Mouse (Mus musculus) adrenal gland, adult 8-10 months (tissue): ENCODE results near the gene Lsm7. TPM values are rescaled to one million over a fixed set of nuclear protein-coding genes. Genes with fewer than 3 reads are reported as not detected.
"Not testable (repeated sequence)": the region's sequence is repeated elsewhere in the genome, so short reads cannot be mapped to it uniquely, and the experiment has no call there.

Experiments
- DNase-seq: peaks from one replicate; pipeline ENCODE4 v3.0.0; 2022
- total RNA-seq, 4 experiments: library from RNA; stranded (reverse); gene quantifications; 2 replicates each; pipeline ENCODE4 v1.2.4; 2022

Lsm7 gene
- total RNA-seq, 4 experiments from 2014 or later, result 27.4 to 54.4 (median 34.0) TPM

DNA sequence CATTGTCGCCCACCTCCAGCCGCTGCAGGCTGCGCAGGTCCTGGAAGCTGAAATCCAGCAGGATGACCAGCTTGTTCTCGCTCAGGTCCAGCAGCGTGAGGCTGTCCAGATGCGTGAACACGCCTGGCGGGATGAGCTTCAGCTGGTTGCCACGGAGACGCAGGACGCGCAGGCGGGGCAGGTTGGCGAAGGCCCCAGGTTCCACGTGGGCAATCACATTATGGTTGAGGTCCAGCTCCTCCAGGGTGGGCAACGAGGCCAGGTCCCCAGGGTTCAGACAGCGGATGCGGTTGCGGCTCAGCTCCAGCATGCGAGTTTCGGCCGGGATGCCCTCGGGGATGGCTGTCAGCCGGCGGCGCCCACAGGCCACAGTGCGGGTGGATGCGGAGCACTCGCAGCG is 19.4 kb downstream of the Lsm7 start:
- DNase-seq, result no peak

DNA sequence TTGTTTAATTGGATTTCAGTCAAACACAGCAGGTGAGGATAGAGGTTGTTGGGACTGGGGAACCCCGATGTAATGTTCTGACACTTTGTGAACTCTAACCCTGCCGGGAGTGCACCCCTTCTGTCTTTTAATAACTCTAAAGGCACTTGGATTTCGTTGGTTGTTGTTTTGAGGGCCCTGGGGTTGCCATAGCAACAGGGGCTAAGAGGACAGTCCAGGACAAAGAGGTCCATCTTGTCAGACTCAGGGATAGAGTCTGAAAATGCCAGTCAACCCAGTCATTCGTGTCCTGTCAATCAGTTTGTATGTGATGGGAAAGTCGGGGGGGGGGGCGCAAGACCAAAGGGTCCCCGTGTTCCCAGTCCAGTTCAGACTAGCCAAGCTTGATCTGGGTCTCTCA is 22.2 kb downstream of the Lsm7 start:
- no peak for DNase-seq

DNA sequence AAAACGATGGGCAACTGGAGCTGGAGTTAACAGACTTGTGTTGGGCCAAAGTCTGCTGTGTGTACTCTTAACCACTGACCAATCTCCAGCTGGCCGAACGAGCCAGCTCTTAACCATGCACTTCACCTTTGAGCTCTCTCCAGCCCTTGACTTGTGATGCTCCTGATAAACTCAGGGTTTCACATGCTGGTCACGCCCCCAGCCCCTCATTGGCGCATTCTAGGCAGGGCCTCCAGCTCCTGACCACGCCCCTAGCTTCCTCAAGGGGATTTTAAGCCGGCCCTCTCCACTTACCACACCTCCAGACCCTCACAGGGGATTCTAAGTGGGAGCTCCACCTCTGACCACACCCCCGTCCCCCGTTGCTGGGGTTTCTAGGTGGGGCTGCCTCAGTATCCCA is 23.9 kb downstream of the Lsm7 start:
- peak; percentile 61 for DNase-seq

DNA sequence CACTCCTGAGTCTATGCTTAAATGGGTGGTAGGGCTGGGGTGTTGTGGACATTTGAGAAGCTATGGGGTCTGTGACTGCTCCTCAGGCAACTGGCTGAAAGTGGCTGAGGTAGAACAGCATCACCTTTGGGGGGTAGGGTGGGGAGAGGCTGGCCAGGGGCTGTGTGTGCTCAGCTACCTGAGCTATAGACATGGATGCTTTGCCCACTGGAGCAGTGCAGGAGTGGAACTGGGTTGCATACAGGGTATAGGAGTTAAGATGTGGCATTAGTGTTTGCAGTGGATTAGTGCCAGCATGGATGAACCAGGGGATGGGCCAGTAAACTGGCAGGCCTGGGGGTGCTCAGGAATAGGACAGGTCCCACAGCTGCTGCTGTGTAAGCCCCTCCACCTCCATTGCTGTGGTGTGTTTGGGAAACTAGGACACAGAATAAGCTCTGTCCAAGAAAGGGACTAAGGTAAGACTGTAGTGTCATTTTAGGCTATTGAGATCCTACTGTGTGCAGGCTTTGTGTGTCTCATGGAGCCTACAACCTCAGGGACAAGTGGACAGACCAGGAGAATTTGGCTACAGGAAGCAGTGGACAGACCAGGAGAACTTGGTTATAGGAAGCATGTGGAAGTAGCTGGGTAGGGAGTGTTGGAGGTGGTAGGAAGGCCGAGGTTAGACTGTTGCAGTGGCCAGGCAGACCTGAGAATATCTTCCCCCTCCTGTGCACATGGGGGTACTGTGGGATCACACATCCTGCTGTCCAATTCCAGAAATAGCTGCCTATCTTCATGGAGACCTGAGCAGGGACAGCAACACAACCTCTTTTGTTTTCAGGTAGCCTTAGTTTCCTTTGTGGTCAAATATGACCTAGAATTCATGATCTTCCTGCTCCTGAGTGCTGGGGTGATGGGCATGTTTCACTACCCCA is 25.4 kb downstream of the Lsm7 start:
- DNase-seq, result no peak

DNA sequence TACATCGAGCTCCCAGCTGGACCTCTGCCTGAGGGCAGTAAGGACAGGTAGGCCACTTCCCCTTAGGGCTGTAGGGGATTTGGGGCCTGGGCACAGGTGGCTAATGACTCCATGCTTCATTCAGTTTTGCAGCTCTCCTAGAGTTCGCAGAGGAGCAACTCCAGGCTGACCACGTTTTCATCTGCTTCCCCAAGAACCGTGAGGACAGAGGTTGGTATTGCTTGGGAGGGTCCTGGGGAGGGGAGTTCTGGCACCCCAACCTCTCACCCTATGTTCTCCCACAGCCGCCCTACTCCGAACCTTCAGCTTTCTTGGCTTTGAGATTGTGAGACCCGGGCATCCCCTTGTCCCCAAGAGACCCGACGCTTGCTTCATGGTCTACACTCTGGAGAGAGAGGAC is 26.4 kb downstream of the Lsm7 start:
- DNase-seq, result not testable (repeated sequence)

DNA sequence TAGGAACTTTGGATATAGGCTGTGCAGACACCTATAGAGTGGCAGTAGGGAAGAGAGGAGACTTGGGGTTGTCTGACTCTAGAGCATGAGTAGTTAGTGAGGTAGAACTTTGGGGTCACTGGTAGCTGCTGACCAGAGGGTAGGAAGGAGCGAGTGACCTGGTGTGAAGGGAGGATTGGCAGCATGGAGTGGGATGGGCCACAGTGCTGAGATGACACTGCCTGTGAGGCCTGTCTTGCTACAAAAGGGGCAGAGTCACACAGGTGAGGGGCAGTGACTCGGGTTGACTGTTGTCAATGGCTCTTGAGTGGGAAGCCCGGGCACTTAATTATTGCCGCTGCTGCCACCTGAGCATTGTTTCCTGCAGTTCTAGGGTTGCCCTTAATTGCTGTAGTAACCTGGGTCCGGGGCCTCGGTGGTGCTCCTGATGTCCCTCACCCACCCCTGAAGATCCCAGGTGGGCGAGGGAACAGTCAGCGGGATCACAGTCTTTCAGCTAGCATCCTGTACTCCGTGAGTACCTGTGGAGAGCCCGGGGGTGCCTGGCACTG is 27.1 kb downstream of the Lsm7 start:
- DNase-seq, result no peak

DNA sequence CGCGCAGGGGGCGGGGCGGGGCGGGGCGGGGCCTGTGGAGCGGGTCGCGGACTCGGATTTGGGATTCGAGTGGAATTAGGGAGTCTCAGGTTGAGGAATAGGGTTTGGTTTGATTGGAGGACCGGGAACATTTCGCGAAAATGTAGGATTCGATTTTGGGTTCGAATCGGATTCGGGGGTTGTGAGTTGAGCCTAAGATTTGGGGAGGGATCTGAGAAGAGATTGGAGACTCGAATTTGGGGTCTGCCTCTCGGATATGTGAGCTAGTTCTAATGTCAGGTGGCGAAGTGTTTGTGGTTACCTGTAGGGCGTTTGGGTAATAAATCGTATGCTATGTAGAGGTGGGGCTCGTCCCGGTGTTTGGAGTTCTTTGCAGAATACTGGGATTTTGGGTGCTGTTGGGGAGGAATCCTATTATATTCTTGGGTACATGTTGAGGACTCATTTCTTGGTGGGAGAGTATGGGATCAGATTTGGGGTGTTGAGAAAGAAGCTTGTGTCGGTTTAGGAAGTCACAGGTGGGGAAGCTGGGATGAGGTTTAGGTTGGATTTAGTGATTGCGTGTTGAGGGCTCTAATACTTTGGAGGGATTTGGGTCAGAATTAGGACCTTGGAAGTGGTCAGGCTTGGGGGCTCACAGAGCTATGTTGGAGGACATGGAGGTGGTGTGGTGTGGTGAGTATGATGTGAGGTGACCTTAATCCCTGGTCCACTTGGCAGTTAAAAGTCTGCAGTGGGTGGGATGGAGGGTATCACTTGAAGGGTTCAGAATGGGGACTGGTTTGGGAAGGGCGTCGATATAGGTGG is 27.7 kb downstream of the Lsm7 start:
- DNase-seq, result no peak

DNA sequence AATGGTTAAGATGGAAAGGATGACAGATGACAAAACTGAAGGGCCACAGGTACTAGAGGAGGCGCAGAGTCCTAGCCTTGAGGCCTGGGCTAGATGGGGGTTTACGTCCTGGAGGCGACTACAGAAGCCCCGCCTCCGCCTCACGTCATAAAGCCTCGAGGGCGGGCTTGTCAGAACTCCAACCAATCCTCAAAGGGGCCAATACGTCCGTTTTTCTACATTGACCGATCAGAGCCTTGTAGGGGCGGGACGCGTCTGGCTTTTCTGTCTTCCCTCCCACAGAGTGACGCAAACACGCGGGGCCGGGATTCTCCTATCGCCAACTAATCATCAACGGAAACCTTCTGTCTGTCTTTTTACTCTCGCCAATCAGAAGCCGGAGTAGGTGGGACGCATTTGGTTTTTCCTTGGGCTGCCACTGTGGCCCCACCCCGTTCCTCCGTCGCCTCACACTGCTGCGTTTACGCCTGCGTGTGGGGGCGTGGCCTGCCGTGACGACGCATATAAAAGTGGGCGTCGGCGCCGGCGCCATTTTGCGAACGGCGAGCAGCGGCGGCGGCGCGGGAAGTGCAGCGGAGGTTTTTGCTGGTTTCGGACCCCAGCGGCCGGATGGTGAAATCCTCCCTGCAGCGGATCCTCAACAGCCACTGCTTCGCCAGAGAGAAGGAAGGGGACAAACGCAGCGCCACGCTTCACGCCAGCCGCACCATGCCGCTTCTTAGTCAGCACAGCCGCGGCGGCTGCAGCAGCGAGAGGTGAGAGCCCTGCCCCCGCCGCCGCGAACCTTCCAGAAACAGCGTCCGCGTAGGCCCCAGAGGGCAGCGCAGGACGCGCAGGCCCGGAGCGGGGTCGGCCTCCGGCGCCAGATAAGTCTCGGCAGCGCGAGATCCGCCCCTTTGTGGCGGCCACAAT is 28.6 kb downstream of the Lsm7 start, which contains the start of gene Oaz1:
Gene Oaz1 (plus strand): TSS at position 506 of the 912 bp plus-strand sequence.
- peak; percentile 100 for DNase-seq

DNA sequence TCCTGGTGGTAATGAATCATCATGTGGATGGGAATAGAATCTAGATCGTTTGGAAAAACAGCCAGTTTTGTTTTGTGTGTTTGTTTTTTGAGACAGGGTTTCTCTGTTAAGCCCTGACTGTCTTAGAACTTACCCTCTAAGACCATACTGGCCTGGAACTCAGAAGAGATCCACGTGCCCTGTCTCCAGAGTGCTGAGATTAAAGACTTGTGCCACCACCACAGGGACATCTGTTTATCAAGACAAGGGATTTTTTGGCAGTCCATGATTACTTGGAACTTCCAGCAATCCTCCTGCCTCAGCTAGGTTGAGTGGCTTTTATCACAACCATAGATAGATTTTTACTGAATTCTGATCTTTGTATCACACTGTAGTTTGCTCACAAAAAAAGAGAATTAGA is 30.2 kb downstream of the Lsm7 start:
- no peak for DNase-seq

DNA sequence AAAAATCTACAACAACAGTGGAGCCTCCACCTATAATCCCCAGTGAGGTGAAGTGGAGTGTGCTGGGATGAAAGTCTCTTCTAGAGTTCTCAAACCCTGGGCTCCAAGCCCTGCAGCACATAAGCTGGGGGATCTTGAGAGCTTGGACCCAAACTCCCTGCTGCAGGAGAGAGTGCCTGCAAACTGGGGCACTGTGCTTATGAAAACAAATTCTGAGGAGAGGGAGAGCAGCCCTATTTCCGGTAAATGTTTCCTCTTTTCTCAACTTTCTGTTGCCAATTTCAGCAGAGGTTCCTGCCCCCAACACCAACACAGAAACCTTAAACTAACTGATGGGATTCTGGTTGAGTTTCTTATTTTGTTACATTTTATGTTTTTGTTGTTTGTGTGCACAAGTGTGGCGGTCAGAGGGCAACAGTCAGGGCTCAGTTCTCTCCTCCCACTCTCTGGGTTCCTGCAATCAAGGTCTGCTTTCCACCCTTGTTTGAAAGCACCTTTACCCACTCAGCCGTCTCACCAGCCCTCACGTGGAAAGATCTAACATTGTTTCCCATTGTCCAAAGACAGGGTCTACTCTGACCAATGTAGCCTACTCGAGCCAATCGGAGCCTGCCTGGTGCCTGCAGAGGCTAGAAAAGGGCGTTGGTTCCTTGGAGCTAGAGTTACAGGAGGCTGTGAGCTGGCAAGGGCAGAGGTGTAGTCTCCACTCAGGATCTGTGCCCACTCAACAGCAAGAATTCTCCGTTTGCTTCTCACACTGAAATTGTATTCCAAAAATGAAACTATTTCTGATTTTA is 31.0 kb downstream of the Lsm7 start:
- DNase-seq, result no peak

DNA sequence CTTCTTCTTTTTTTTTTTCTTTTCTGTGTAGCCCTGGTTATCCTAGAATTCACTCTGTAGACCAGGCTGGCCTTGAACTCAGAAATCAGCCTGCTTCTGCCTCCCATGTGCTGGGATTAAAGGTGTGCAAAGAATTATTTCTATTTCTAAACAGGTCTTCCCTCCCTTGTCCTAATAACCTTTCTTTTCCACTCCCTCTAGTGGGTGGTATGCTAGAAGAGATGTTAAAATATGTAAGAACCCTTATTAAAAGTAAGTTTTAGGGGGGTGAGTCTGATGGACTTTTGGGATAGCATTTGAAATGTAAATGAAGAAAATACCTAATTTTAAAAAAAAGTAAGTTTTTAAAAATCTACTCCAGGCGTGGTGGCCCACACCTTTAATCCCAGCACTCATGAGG is 31.7 kb downstream of the Lsm7 start:
- DNase-seq, result no peak

DNA sequence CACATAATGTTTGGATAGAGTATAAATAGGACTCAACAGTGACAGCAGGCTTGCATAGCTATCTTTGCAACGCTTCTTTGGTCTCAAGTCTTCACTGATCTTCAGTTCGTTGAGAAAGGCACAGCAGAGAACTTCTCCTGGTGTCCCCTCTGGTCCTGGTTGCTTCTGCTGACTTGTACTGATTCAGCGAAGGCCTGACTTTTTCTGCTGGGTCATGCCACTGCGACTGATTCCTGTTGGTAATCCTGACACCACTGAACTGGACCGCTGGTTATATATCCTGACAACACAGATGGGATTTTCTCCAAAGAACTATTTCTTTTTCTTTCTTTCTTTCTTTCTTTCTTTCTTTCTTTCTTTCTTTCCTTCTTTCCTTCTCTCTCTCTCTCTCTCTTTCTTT is 32.5 kb downstream of the Lsm7 start:
- no peak for DNase-seq

DNA sequence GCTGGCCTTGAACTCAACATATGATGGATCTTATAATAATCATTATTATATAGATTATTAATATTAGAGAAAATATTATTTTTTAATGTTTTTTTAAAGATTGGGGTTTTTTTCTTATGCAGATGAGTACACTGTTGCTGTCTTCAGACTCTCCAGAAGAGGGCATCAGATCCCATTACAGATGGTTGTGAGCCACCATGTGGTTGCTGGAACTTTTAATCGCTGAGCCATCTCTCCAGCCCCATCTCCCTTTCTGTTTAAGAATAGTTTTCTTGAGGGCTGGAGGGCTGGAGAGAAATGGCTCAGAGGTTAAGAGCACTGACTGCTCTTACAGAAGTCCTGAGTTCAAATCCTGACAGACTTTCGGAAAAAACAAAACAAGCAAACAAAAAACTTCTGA is 33.0 kb downstream of the Lsm7 start:
- no peak for DNase-seq

DNA sequence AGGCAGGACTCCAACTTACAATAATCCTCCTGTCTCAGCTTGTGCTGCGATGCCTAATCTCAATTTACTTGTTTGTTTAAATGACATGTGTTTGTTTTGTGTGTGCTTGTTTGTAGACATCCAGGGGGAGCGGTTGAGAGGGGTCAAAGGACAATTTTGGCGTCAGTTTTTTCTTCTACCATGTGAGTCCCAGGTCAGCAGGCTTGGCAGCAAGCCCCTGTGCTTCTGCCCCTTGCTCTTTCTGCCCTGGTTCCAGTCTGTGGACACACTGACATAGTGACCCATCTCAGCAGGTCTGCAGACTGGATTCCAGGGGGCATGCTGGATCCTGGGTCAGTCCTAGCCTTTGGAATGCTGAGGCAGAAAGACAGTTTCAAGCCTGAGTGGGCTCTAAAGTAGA is 35.6 kb downstream of the Lsm7 start:
- no peak for DNase-seq

DNA sequence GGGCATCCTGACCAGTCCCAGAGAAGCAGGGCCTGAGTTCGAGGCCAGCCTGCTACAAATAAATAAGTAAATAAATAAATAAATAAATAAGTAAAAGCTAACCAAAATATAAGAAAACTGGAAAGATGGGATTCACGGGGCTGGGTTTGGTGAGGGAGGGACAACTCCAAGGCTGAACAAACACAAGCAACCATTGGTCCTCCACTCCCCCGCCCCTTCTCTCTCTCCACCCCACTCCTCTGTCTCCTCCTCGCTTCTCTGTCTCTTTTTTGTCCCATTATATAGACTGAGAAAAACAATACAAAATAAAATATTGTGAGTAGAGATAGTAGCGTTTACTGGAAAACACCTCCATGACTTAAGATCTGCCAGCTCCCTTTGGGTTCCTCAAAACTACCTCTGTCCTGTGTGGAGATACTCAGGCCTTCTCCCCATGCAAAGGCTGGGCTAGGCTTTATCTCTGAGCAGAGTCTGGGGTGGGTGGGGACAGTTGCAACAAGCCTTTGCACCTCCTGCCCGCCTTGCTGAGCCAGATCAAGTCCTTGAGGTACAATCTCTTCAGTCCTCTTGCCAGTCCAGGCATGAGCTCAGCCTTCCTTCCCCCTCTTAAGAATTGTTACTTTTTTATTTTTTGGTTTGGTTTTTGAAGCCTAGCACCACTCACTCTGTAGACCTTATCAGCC is 36.3 kb downstream of the Lsm7 start:
- DNase-seq, result no peak

DNA sequence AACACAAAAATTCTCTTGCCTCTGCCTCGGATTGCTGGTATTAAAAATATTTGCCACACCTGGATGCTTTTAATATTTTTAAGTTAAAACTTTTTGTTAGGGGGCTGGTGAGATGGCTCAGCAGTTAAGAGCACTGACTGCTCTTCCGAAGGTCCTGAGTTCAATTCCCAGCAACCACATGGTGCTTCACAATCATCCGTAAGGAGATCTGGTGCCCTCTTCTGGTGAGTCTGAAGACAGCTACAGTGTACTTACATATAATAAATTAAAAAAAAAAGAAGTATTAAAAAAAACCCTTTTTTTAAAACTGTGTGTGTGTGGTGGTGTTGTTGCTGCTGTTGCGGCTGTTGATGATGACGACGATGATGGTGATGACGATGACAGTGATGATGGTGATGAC is 37.1 kb downstream of the Lsm7 start:
- DNase-seq, result not testable (repeated sequence)

DNA sequence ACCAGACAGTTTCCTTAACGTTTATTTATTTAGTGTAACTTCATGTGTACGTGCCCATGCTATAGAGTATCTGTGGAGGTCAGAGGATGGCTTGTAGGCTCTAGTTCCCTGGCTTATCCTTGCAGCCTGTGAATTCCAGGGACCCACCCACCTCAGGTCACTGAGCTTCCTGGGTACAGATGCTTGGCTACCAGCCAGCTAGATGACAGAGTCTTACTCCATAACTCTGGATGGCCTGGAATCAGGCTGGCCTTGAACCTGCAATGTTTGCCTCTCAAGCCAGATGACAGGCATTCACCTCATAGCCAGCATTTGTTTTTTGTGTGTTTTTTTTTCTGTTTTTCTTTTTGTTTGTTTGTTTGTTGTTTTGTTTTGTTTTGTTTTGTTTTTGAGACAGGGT is 37.8 kb downstream of the Lsm7 start:
- no peak for DNase-seq

DNA sequence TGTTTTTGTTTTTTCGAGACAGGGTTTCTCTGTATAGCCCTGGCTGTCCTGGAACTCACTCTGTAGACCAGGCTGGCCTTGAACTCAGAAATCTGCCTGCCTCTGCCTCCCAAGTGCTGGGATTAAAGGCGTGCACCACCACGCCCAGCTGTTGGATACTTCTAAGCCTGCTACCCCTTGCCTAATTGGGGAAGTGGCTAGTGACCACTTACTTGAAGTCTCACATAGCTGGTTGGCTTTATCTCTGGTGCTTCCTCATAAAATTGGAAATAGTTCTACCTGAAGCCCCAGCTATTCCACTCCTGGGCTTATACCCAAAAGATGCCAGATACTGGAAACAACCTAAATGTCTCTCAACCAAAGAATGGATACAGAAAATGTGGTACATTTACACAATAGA is 38.7 kb downstream of the Lsm7 start:
- DNase-seq, result not testable (repeated sequence)

DNA sequence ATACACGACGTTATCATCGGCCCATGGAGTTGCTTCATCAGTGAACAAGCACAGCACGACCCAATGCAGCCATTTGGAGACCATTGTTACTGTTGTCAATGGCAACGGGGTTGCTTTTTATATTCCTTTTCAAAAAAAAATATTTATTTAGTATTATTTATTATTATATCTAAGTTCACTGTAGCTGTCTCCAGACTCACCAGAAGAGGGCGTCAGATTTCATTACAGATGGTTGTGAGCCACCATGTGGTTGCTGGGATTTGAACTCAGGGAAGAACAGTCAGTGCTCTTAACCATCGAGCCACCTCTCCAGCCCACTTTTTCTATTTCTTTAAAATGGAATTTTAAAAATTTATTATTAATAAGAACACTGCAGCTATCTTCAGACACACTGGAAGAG is 40.2 kb downstream of the Lsm7 start:
- DNase-seq, result no peak

DNA sequence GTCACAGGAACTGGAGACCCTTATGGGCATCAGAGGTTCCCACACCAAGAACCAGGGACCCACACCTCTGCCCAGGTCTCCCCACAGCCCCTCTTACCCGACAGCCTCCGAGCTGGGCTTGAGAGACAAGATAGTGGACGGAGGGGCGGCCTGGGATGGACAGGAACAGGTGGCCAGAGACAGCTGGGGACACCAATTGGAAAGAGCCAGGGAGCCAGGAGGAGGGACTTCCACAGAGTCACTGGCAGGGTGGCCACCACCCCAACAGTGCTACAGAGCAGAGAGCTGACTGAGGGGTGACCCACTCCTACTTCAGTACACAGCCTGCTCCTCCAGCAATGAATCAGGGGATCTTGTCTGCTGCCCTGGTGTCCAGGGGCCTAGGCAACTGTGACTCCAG is 41.6 kb downstream of the Lsm7 start, which contains the start of gene Jsrp1:
Gene Jsrp1 (minus strand): TSS at position 133 of the 400 bp plus-strand sequence.
- no peak for DNase-seq
